Mouse (Mus musculus): ENCODE measurements around the gene Gtsf2. TPM values are rescaled to one million over a fixed set of nuclear protein-coding genes. Genes with fewer than 3 reads are reported as not detected.

The Gtsf2 gene
- polyA plus RNA-seq, 1 experiment = not detected

DNA sequence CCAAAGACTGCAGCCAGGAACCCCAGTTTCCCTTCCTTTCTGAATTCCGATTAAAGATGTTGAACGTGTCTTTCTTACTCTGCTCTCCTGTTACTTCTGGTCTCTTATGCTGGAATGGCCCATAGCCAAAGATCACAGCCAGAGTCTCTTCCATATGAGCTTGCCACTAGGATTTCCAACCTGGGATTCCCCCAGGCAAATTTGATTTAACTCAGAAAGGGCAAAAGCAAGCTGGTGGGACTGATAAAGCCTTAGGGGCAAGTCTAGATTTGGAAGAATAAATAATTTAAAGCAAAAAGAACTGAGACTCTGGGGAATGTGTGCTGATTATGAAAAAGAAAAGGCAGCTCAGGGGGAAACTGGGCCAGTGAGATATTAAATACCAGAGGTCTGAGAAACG is 36.8 kb upstream of the Gtsf2 start:
- no peaks in the 10 kb centered on the region for H3K79me2 ChIP-seq (ENCODE audit: control insufficient read depth, insufficient read depth)
- no peak overlapping the region for H3K4me2 ChIP-seq (ENCODE audit: low read depth)
- no peak overlapping the region for H3ac ChIP-seq (ENCODE audit: control insufficient read depth, insufficient read length)
- no peak overlapping the region for H3K4me3 ChIP-seq
- TF ChIP-seq TCF12 (IDR thresholded peaks at IDR 0.05; ENCODE audit: insufficient read depth, poor library complexity, severe bottlenecking) (no peak), E2F4 (IDR thresholded peaks at IDR 0.05; ENCODE audit: insufficient read depth) (no peak)
- no peaks in the 10 kb centered on the region for H3K36me3 ChIP-seq (ENCODE audit: control insufficient read depth, insufficient read depth)
- H3K27me3 ChIP-seq (ENCODE audit: control insufficient read depth, insufficient read depth, insufficient read length) = peaks cover 8% of the 10 kb centered on the region

DNA sequence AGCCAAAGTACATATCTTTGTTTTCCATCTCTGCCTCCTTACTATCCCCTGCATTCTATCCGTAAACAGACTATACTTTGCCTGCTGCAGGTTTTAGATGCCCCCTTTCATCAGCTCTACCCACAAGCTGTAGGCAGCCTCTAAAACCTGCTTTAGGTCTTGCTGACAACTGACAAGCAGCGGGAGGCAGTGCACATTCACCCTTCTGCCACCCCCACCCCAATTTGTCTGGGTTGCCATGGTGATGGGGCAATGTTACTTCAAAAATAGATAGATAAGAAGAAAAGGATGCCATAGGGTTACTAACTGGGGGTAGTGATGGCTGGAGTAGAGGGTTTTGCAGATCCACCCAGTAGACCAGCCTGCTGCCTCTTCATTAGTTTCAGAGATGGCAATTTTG is 36.2 kb upstream of the Gtsf2 start:
- TF ChIP-seq TCF12 (IDR thresholded peaks at IDR 0.05; ENCODE audit: insufficient read depth, poor library complexity, severe bottlenecking) (no peak), REST (IDR thresholded peaks at IDR 0.05; ENCODE audit: insufficient read depth, insufficient read length) (no peak), MAX (IDR thresholded peaks at IDR 0.05; ENCODE audit: low read depth) (no peak), MYOD1 (IDR thresholded peaks at IDR 0.05; ENCODE audit: control insufficient read depth in 1 of 3, insufficient read length in 2 of 3, low read depth in 2 of 3) (no peak), TCF3 (IDR thresholded peaks at IDR 0.05; ENCODE audit: insufficient read length, low read depth) (no peak), POLR2AphosphoS2 (IDR thresholded peaks at IDR 0.05; ENCODE audit: insufficient read length, low read depth) (no peak), USF1 (IDR thresholded peaks at IDR 0.05; ENCODE audit: low read depth) (no peak)
- Histone ChIP-seq H3K27me3 (ENCODE audit: control insufficient read depth, insufficient read depth, insufficient read length) (peaks cover 8% of the 10 kb centered on the region), H3K36me3 (ENCODE audit: control insufficient read depth, insufficient read depth) (no peaks in the 10 kb centered on the region), H3K79me2 (ENCODE audit: control insufficient read depth, insufficient read depth) (no peaks in the 10 kb centered on the region), H3K4me2 (ENCODE audit: low read depth) (no peak overlapping the region), H3ac (ENCODE audit: control insufficient read depth, insufficient read length) (no peak overlapping the region), H3K4me3 (no peak overlapping the region)

DNA sequence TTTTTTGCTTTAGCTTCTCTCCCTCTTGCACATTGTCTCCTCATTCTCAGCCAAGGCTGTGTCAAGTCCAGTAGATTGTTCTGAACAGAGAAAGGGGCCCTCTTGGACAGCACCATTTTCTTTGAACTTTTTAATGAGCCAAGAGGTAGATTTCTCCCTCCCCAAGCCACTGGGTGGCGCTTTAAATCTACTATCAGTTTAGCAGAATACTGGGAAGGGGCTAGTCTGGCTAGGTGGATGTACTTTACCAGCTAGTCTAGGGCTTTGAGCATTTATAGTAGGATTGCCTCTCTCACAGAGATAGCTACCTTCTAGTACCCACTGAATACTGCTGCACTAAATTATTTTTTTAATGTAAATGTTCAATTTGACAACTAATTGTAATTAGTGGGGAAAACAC is 34.2 kb upstream of the Gtsf2 start:
- TF ChIP-seq REST (IDR thresholded peaks at IDR 0.05; ENCODE audit: insufficient read depth, insufficient read length) = no peak
- no peak for TF ChIP-seq TCF12 (IDR thresholded peaks at IDR 0.05; ENCODE audit: insufficient read depth, poor library complexity, severe bottlenecking)
- no peak for TF ChIP-seq USF1 (IDR thresholded peaks at IDR 0.05; ENCODE audit: low read depth)
- TF ChIP-seq MAX (IDR thresholded peaks at IDR 0.05; ENCODE audit: low read depth) = no peak
- TF ChIP-seq POLR2A (IDR thresholded peaks at IDR 0.05; ENCODE audit: insufficient read length, low read depth) = no peak
- TF ChIP-seq CEBPB (IDR thresholded peaks at IDR 0.05; ENCODE audit: insufficient read depth, poor library complexity, severe bottlenecking) = no peak
- TF ChIP-seq POLR2AphosphoS2 (IDR thresholded peaks at IDR 0.05; ENCODE audit: insufficient read length, low read depth) = no peak
- no peak for TF ChIP-seq E2F4 (IDR thresholded peaks at IDR 0.05; ENCODE audit: insufficient read depth)
- Histone ChIP-seq H3K4me2 (ENCODE audit: low read depth) (no peak overlapping the region), H3K4me3 (no peak overlapping the region), H3K79me2 (ENCODE audit: control insufficient read depth, insufficient read depth) (no peaks in the 10 kb centered on the region), H3ac (ENCODE audit: control insufficient read depth, insufficient read length) (no peak overlapping the region), H3K36me3 (ENCODE audit: control insufficient read depth, insufficient read depth) (no peaks in the 10 kb centered on the region), H3K27me3 (ENCODE audit: control insufficient read depth, insufficient read depth, insufficient read length) (peaks cover 8% of the 10 kb centered on the region)

DNA sequence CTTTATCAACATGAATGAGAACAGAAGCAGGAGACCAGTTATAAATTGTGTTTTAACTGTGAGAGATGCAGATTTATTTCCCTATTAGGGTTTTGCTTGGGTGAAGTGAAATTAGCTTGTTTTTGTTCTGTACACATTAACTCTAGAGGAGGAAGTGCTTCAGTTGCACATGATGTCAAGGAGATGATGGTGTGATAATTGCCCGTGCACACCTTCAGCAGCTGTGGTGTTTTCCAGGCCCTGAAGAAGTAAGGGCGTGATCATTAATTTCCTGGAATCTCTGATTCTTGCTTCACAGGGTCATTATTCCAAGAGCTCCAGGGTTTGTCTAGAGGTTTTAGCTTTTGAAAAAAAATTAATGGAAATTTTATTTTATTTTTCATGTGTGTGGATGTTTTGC is 31.9 kb upstream of the Gtsf2 start:
- no peak for TF ChIP-seq MYOD1 (IDR thresholded peaks at IDR 0.05; ENCODE audit: control insufficient read depth in 1 of 3, insufficient read length in 2 of 3, low read depth in 2 of 3)
- no peak for TF ChIP-seq CEBPB (IDR thresholded peaks at IDR 0.05; ENCODE audit: insufficient read depth, poor library complexity, severe bottlenecking)
- TF ChIP-seq POLR2A (IDR thresholded peaks at IDR 0.05; ENCODE audit: insufficient read length, low read depth) = no peak
- Histone ChIP-seq H3K4me2 (ENCODE audit: low read depth) (no peak overlapping the region), H3K36me3 (ENCODE audit: control insufficient read depth, insufficient read depth) (no peaks in the 10 kb centered on the region), H3K27me3 (ENCODE audit: control insufficient read depth, insufficient read depth, insufficient read length) (no peaks in the 10 kb centered on the region), H3K79me2 (ENCODE audit: control insufficient read depth, insufficient read depth) (no peaks in the 10 kb centered on the region), H3ac (ENCODE audit: control insufficient read depth, insufficient read length) (no peak overlapping the region), H3K4me3 (no peak overlapping the region)

DNA sequence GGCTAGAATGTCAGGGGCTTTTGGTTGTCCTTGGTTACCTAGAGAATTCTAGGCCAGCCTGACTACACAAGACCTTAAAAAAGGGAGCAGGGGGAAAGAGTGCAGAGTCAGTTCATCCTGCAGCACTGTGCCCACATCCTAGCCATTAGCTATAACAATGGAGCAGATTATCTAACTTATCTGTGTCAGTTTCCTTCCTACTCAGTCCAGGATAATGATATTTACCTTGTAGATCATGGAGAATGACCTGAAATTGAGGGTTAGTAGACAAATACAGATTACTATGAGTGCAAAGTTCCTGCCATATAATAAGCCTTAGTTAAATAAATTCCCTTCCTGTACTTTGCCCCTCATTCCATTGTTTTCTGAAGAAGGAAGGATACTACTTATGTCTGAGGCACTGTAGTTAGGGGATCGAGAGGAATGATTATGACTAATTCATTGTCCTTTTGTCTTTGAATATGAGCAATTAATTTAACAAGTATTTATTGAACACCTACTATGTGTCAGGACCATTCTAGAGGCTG is 30.9 kb upstream of the Gtsf2 start:
- Histone ChIP-seq H3K4me3 (no peak overlapping the region), H3K79me2 (ENCODE audit: control insufficient read depth, insufficient read depth) (no peaks in the 10 kb centered on the region), H3K36me3 (ENCODE audit: control insufficient read depth, insufficient read depth) (no peaks in the 10 kb centered on the region), H3ac (ENCODE audit: control insufficient read depth, insufficient read length) (no peak overlapping the region), H3K4me2 (ENCODE audit: low read depth) (no peak overlapping the region), H3K27me3 (ENCODE audit: control insufficient read depth, insufficient read depth, insufficient read length) (no peaks in the 10 kb centered on the region)
- TF ChIP-seq TCF3 (IDR thresholded peaks at IDR 0.05; ENCODE audit: insufficient read length, low read depth) = no peak
- no peak for TF ChIP-seq E2F4 (IDR thresholded peaks at IDR 0.05; ENCODE audit: insufficient read depth)
- TF ChIP-seq CEBPB (IDR thresholded peaks at IDR 0.05; ENCODE audit: insufficient read depth, poor library complexity, severe bottlenecking) = no peak
- no peak for TF ChIP-seq SRF (IDR thresholded peaks at IDR 0.05; ENCODE audit: control insufficient read depth, insufficient read length, low read depth)
- TF ChIP-seq USF1 (IDR thresholded peaks at IDR 0.05; ENCODE audit: low read depth) = no peak
- TF ChIP-seq MYOG (IDR thresholded peaks at IDR 0.05; ENCODE audit: control insufficient read depth in 1 of 3, insufficient read depth in 1 of 3, insufficient read length in 2 of 3, low read depth in 2 of 3) = no peak
- TF ChIP-seq MYOD1 (IDR thresholded peaks at IDR 0.05; ENCODE audit: control insufficient read depth in 1 of 3, insufficient read length in 2 of 3, low read depth in 2 of 3) = no peak
- no peak for TF ChIP-seq POLR2AphosphoS2 (IDR thresholded peaks at IDR 0.05; ENCODE audit: insufficient read length, low read depth)
- TF ChIP-seq POLR2A (IDR thresholded peaks at IDR 0.05; ENCODE audit: insufficient read length, low read depth) = no peak
- TF ChIP-seq TCF12 (IDR thresholded peaks at IDR 0.05; ENCODE audit: insufficient read depth, poor library complexity, severe bottlenecking) = no peak
- TF ChIP-seq MAX (IDR thresholded peaks at IDR 0.05; ENCODE audit: low read depth) = no peak
- TF ChIP-seq REST (IDR thresholded peaks at IDR 0.05; ENCODE audit: insufficient read depth, insufficient read length) = no peak
